Mouse (Mus musculus): ENCODE measurements around the gene Gm49368. TPM values are rescaled to one million over a fixed set of nuclear protein-coding genes. Genes with fewer than 3 reads are reported as not detected.
"Not testable (repeated sequence)": the region's sequence is repeated elsewhere in the genome, so short reads cannot be mapped to it uniquely, and the experiment has no call there.

The Gm49368 gene
- polyA plus RNA-seq, 1 experiment from 2014 or later = not detected

DNA sequence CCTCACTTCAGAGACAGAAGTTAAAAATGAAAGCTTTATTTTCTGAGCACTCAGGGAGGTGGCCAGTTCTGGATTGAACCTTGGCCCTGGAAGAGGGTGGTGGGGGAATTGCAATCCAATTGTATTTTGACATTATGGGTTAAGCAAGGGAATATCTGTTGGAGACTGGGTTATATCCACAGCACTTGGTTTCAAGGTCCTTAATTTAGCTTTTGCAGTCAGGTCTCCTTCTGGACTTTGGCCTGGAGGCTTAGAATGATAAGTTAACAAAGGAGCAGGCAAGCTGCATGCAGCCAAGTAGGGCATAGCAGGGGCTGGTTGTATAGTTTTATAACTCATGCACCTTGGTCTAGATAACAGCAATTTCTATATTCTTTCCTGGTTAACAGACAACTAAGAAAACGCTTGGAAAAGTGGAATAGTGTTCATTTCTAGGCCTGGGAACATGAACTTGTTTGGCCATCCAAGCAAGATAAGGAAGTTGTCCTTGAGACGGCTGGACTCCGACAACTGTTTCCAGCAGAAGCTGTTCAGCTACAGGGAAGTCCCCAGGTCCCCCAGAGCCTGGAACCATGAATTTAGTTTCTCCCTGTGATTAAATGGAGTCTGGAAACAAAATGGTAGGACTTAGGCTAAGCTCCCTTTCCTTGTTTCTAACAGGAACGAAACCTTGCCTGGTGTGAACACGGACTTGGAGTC is 30.0 kb upstream of the Gm49368 start:
- Histone ChIP-seq H3K4me3 (no peak overlapping the region), H3K27ac (replicated peaks) (no peak overlapping the region), H3K36me3 (no peaks in the 10 kb centered on the region), H3K9me3 (no peaks in the 10 kb centered on the region), H3K9ac (no peak overlapping the region), H3K27me3 (replicated peaks) (no peaks in the 10 kb centered on the region), H3K4me1 (peaks cover 3% of the 10 kb centered on the region; the same call in 1 of the 2 replicates), H3K4me2 (no peak overlapping the region)
- WGBS = 68% methylated on average over 5 of the region's 5 CpGs
- no peak for ATAC-seq (ENCODE audit: extremely low read depth, insufficient number of reproducible peaks, low FRiP score, low TSS enrichment)

DNA sequence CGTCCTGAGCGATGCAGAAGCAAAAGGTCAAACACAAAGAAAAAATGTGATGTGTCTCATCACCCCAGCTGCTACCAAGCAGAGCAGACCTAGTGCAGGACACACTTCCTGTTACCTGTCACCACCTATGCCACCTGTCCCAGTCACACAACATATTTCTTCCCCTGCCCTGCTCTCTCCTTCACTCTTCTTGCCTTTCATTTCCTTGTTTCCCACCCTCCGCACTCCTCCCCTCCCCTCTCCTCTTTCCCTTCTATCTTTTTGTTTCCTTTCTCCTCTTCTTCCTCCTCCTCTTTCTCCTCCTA is 29.5 kb upstream of the Gm49368 start:
- no peaks in the 10 kb centered on the region for H3K36me3 ChIP-seq
- H3K27ac ChIP-seq (replicated peaks) = no peak overlapping the region
- no peaks in the 10 kb centered on the region for H3K27me3 ChIP-seq (replicated peaks)
- H3K4me3 ChIP-seq = no peak overlapping the region
- H3K4me2 ChIP-seq = no peak overlapping the region
- 88% methylated on average over 3 of the region's 3 CpGs for WGBS
- peaks cover 3% of the 10 kb centered on the region; the same call in 1 of the 2 replicates for H3K4me1 ChIP-seq
- no peak for ATAC-seq (ENCODE audit: extremely low read depth, insufficient number of reproducible peaks, low FRiP score, low TSS enrichment)
- H3K9ac ChIP-seq = no peak overlapping the region
- no peaks in the 10 kb centered on the region for H3K9me3 ChIP-seq

DNA sequence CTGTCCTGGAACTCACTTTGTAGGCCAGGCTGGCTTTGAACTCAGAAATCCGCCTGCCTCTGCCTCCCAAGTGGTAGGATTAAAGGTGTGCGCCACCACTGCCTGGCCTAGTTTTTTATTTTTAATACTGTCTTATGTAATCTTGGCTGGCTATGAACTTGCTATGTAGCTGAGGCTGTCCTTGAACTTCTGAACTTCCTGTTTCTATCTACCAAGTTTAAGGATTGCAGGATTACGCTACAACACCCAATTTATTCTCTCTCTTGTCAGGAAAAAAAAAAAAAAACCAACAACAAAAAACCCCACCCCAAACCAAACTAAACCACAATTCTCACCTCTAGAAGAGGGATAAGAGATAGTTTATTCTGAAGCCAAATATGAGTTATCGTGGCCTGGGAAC is 28.9 kb upstream of the Gm49368 start:
- H3K4me3 ChIP-seq = no peak overlapping the region
- H3K4me1 ChIP-seq = peaks cover 3% of the 10 kb centered on the region; the same call in 1 of the 2 replicates
- no peaks in the 10 kb centered on the region for H3K9me3 ChIP-seq
- ATAC-seq (ENCODE audit: extremely low read depth, insufficient number of reproducible peaks, low FRiP score, low TSS enrichment) = no peak
- no peak overlapping the region for H3K27ac ChIP-seq (replicated peaks)
- H3K4me2 ChIP-seq = no peak overlapping the region
- no peaks in the 10 kb centered on the region for H3K27me3 ChIP-seq (replicated peaks)
- WGBS = 82% methylated on average over 4 of the region's 4 CpGs
- H3K36me3 ChIP-seq = no peaks in the 10 kb centered on the region
- H3K9ac ChIP-seq = no peak overlapping the region

DNA sequence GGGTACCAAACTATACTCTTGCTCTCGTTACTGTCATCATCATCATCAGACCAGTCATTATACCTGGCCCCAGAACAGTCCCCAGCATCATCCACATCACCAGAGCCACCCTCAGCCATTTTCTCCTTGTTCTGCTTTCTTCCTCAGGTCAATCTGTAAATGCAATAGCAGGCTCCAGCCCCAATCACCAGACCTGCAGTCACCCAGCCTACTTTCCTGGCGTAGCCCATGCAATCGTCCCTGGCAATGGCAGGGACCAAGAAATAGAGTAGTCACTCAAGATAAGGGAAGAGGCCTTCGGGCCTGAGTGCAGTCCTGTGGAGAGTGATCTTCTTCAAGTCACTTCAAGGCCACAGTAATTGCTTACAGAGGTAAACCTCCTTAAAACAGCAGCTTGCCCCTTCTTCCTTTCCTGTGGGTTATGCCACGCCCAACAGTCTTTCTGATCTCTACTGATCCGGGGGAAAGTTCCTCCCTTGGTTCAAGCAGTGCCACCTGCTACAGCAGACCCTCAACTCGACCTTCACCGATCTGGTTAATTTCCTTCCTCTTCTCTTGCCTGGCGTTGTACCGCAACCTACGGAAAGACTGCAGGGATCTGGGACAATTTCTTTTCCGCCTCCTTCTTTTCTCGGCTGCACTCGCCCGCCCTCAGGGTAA is 20.2 kb upstream of the Gm49368 start:
- not testable (repeated sequence) for H3K4me1 ChIP-seq; H3K4me3 ChIP-seq; ATAC-seq (ENCODE audit: extremely low read depth, insufficient number of reproducible peaks, low FRiP score, low TSS enrichment); H3K9me3 ChIP-seq; H3K4me2 ChIP-seq; H3K27me3 ChIP-seq (replicated peaks); H3K27ac ChIP-seq (replicated peaks); H3K36me3 ChIP-seq; H3K9ac ChIP-seq
- 70% methylated on average over 15 of the region's 15 CpGs for WGBS

DNA sequence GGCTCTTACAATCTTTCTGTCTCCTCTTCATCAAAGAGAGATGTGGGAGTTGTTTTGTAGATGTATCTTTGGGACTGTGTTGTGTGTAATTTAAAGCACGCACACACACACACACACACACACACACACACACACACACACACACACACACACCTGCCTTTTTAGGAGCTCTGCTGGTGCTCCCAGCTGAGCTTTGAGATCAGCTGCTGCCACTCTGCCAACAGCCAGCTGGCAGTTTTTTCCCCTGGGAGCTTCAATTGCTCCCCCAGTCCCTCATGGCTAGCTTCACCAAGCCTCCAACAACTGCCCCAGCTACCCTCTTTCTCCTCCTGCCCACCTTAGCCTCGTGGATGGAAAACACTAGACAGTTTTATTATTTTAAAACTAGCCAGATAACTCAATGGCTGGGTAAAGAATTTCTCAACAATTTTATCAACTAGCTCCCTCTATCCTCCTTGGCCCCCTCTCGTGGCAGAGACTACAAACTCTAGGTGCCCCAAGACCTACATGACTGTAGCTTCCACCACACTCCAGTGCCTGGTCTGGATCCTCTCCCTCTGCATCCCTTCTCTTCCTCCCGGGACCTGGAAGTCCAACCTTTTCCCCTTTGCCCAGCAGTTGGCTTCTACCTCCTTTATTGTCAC is 18.2 kb upstream of the Gm49368 start:
- Histone ChIP-seq H3K4me1 (peaks cover 3% of the 10 kb centered on the region; the same call in 1 of the 2 replicates), H3K27ac (replicated peaks) (no peak overlapping the region), H3K9me3 (no peaks in the 10 kb centered on the region), H3K27me3 (replicated peaks) (no peaks in the 10 kb centered on the region), H3K4me3 (no peak overlapping the region), H3K9ac (no peak overlapping the region), H3K4me2 (no peak overlapping the region), H3K36me3 (no peaks in the 10 kb centered on the region)
- WGBS = 56% methylated on average over 4 of the region's 4 CpGs
- no peak for ATAC-seq (ENCODE audit: extremely low read depth, insufficient number of reproducible peaks, low FRiP score, low TSS enrichment)

DNA sequence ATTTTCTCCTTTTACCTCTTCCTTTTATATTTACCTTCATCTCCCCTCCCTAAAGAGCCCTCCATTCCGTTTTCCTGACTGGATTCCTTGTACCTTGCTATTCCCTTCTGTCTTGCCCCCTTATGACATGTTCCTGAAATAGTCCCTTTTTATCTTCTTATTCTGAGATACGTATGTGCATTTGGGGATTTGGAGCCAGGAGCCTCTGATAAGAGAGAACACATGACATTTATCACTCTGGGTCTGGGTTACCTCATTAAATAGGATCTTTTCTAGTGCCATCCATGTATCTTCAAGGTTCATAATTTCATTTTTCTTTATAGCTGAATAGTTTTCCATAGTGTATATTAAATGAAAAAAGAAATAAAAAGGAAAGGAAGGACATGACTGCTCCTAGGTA is 16.8 kb upstream of the Gm49368 start:
- no peak overlapping the region for H3K4me3 ChIP-seq
- H3K36me3 ChIP-seq = no peaks in the 10 kb centered on the region
- no peaks in the 10 kb centered on the region for H3K27me3 ChIP-seq (replicated peaks)
- no peak overlapping the region for H3K27ac ChIP-seq (replicated peaks)
- peaks cover 3% of the 10 kb centered on the region; the same call in 1 of the 2 replicates for H3K4me1 ChIP-seq
- ATAC-seq (ENCODE audit: extremely low read depth, insufficient number of reproducible peaks, low FRiP score, low TSS enrichment) = no peak
- H3K9me3 ChIP-seq = no peaks in the 10 kb centered on the region
- H3K9ac ChIP-seq = no peak overlapping the region
- no peak overlapping the region for H3K4me2 ChIP-seq
- WGBS = 23% methylated on average over 2 of the region's 2 CpGs

DNA sequence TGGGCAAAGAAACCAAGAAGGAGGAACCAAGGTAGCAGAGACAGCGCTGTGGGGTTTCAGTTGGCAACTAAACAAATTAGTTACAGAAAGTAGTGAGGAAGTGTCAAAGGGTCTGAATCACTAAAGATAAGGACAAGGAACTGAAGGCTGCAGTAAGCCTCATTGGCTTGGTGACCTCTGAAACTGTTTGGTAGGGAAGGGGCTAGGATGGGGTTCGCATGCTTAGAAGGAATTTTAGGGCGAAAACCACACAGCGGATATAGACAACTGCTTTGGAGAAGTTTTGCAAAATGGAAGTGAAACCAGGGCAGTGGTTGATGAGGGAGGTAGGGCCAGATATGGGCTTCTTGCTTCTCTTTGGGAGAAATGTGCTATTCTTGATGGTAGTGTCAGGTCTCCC is 13.7 kb upstream of the Gm49368 start:
- Histone ChIP-seq H3K9ac (no peak overlapping the region), H3K9me3 (no peaks in the 10 kb centered on the region), H3K36me3 (no peaks in the 10 kb centered on the region), H3K4me1 (peaks cover 3% of the 10 kb centered on the region; the same call in 1 of the 2 replicates), H3K4me2 (no peak overlapping the region), H3K27me3 (replicated peaks) (no peaks in the 10 kb centered on the region; the same call in 1 of the 2 replicates), H3K4me3 (no peak overlapping the region), H3K27ac (replicated peaks) (no peak overlapping the region)
- ATAC-seq (ENCODE audit: extremely low read depth, insufficient number of reproducible peaks, low FRiP score, low TSS enrichment) = no peak
- WGBS = 84% methylated on average over 4 of the region's 4 CpGs

DNA sequence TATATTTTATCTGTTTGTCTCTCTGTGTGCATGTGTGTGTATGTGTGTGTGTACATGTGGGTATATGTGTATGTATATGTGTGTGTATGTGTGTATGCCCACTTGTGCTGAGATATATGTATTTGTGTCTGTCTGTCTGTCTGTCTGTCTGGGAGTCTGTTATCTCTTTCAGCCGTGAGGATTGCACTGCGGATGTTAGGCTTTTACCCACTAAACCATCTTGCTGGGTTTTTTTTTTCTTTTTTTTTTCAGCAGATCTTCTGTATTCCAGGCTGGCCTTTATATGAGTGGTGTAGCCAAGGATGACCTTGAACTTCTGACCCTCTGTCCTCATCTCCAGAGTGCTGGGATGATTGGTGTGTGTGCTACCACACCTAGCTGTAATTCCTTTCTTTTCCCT is 13.2 kb upstream of the Gm49368 start:
- no peak overlapping the region for H3K9ac ChIP-seq
- no peak overlapping the region for H3K4me2 ChIP-seq
- peaks cover 3% of the 10 kb centered on the region; the same call in 1 of the 2 replicates for H3K4me1 ChIP-seq
- H3K27ac ChIP-seq (replicated peaks) = no peak overlapping the region
- H3K4me3 ChIP-seq = no peak overlapping the region
- ATAC-seq (ENCODE audit: extremely low read depth, insufficient number of reproducible peaks, low FRiP score, low TSS enrichment) = no peak
- 58% methylated on average over 2 of the region's 2 CpGs for WGBS
- H3K27me3 ChIP-seq (replicated peaks) = no peaks in the 10 kb centered on the region; the same call in 1 of the 2 replicates
- no peaks in the 10 kb centered on the region for H3K36me3 ChIP-seq
- H3K9me3 ChIP-seq = no peaks in the 10 kb centered on the region

DNA sequence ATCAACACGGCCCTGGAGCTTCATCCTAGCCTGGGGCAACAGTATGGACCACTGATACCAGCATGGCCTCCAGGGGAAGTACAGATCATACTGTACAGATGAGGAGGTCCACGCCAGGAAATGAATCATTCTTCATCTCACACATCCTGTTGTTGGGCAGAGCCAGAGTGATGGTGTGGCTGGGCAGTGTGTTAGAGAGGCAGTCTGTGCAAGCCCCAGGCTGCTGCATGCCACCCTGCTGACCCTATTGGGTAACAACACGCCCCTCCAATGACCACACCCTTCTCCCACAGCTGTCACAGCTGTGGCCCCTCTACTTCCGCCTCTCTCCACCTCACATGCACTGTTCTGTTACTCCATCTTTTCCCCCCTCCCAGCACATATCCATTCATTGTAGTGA is 11.7 kb upstream of the Gm49368 start:
- H3K36me3 ChIP-seq = no peaks in the 10 kb centered on the region
- H3K4me2 ChIP-seq = no peak overlapping the region
- H3K4me3 ChIP-seq = no peak overlapping the region
- H3K4me1 ChIP-seq = peaks cover under 1% of the 10 kb centered on the region; the same call in 1 of the 2 replicates
- no peak for ATAC-seq (ENCODE audit: extremely low read depth, insufficient number of reproducible peaks, low FRiP score, low TSS enrichment)
- H3K9ac ChIP-seq = no peak overlapping the region
- H3K27me3 ChIP-seq (replicated peaks) = no peaks in the 10 kb centered on the region; the same call in 1 of the 2 replicates
- H3K9me3 ChIP-seq = no peaks in the 10 kb centered on the region
- no peak overlapping the region for H3K27ac ChIP-seq (replicated peaks)
- WGBS = 63% methylated on average over 4 of the region's 4 CpGs

DNA sequence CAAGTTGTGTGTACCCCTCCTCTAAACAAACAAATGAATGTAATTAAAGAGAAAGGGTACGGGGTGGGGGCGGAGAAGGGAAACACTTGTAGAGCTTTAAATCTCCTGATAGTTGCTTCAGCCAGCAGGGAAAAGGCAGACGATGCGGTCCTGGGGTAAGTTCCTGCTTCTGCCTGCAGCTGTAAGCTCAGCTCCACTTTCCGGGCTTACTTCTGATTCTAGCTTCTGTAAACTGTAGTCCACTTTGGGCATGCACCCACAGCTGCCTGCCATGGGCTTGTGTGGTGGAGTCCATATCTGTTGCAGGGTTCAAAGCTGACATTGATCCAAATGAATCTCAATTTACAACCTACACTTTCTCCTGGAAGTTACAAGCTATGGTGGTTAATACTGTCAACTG is 9.4 kb upstream of the Gm49368 start:
- no peak overlapping the region for H3K27ac ChIP-seq (replicated peaks)
- H3K4me3 ChIP-seq = no peak overlapping the region
- 76% methylated on average over 5 of the region's 5 CpGs for WGBS
- no peaks in the 10 kb centered on the region for H3K36me3 ChIP-seq
- no peaks in the 10 kb centered on the region; the same call in 1 of the 2 replicates for H3K27me3 ChIP-seq (replicated peaks)
- no peaks in the 10 kb centered on the region for H3K9me3 ChIP-seq
- H3K4me1 ChIP-seq = no peaks in the 10 kb centered on the region
- no peak overlapping the region for H3K9ac ChIP-seq
- no peak overlapping the region for H3K4me2 ChIP-seq
- no peak for ATAC-seq (ENCODE audit: extremely low read depth, insufficient number of reproducible peaks, low FRiP score, low TSS enrichment)

DNA sequence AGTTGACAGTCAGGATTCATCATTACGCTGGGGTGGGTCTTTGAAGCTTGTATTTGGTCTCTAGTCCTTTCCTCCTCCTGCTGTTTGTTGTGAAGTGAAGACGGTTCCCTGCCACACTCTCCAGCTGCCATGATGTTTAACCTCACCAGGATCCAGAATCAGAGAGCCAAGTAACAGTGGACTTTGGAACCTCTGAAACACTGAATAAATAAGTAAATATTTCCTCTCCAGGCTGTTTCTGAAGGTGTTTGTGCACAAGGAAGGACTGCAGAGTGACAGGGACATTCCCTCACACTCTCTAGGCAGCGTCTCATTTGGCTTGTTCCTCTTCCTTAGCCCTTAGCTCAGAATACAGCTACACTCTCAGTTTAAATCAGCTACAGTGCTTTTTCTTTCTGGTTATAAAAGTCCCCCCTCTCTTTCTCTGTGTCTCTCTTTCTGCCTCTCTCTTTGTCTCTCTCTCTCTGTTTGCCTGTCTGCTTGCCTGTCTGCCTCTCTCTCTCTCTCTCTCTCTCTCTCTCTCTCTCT is 5.5 kb upstream of the Gm49368 start:
- no peak overlapping the region for H3K9ac ChIP-seq
- no peak overlapping the region for H3K27ac ChIP-seq (replicated peaks)
- no peaks in the 10 kb centered on the region for H3K36me3 ChIP-seq
- H3K9me3 ChIP-seq = no peaks in the 10 kb centered on the region
- H3K4me2 ChIP-seq = no peak overlapping the region
- 59% methylated on average over 3 of the region's 3 CpGs for WGBS
- H3K4me3 ChIP-seq = no peak overlapping the region
- no peak for ATAC-seq (ENCODE audit: extremely low read depth, insufficient number of reproducible peaks, low FRiP score, low TSS enrichment)
- H3K27me3 ChIP-seq (replicated peaks) = peaks cover 3% of the 10 kb centered on the region; the same call in 1 of the 2 replicates
- H3K4me1 ChIP-seq = no peaks in the 10 kb centered on the region
